Mouse (Mus musculus) gonadal fat pad, adult 2 months (tissue): Measurements from ENCODE around the gene Ptpn9. TPM values are rescaled to one million over a fixed set of nuclear protein-coding genes. Genes with fewer than 3 reads are reported as not detected.
A peak's percentile ranks its signal among the peaks of the same experiment; 100 is the strongest.
"Not testable (repeated sequence)": the region's sequence is repeated elsewhere in the genome, so short reads cannot be mapped to it uniquely, and the experiment has no call there.

Source experiments
- DNase-seq: peaks from one replicate; pipeline ENCODE4 v3.0.0-alpha.2; 2012; ENCODE audit warnings: low read depth
- polyA plus RNA-seq: library from polyadenylated mRNA; depleted of rRNA; stranded (reverse); fragments of >200 nt; gene quantifications from 2 replicates; pipeline ENCODE4 v1.2.3, GENCODE M21; 2012; rRNA removed

Gene Ptpn9
- 29.9 and 33.6 TPM in 2 replicates for polyA plus RNA-seq

DNA sequence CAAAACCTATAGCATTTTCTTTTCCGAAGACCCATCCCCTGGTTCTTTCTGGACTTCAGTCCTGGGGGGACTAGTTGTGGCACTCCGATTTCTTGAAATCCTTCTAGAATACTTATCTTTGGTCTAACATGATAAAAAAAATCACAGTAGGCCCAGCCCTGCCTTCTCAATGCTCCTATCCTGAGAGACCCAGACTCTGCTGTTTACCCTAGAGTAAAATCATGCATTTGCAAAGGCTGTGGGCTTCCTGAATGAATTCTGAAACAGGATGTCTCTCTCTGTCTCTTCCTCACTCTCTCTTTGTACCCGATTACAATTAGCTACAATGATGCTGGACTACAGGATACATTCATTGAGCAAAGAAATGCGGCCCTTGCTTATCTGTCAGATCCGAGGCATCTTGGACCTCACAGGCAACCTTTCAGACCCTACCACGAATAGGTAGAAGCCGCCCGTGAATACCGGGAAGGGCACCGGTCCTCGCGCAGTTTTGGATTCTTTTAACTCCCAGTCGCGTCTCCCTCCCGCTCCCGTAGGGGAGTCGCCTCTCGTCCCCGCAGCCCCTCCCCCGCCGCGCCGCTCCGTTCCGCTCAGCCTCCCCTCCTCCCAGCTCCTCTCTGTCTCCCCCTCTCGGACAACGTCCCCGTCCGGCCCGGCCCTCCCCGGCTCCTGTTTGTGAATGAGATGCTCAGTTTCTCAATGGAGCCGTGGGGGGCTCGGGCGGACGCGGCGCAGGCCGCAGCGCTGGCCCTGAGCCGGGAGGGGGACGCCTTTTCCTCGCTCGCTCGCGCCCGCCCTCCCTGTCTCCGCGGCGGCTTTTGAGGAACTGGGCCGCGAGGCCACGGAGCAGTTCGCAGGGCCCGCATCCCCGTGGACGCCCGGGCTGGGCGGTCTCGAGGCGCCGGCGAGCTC is at the start of gene Ptpn9:
TSS of gene Ptpn9 (plus strand) at position 638 of the 912 bp plus-strand sequence.
- no peak for DNase-seq

DNA sequence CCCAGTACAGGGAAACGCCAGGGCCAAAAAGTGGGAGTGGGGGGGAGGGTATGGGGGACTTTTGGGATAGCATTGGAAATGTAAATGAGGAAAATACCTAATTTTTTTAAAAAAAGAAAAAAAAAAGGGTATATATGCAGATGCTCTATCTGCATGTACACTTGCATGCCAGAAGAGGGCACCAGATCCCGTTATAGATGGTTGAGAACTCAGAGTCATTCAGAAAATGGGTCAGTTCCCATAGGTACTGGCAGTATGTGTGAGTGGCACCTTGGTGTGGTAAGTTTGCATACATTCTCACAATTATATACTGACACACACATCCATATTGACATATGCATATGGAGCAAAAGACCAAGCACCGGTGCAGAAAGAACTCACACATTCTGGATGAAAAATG is 47.2 kb upstream of the Ptpn9 start:
- DNase-seq, result not testable (repeated sequence)

DNA sequence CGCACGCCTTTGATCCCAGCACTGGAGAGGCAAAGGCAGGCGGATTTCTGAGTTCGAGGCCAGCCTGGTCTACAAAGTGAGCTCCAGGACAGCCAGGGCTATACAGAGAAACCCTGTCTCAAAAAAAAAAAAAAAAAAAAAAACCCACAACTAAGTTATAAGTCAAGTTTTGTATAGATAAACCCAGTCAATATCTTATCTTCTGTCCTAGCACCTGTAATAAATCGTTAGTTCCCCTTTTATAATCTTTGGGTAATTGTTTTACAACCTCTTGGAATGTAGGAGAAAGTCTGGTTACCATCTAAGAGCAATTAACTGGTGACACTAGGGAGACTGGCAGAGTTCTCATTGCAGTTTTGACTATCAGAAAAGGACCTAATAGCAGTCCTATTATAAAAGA is 46.0 kb upstream of the Ptpn9 start:
- DNase-seq, result not testable (repeated sequence)

DNA sequence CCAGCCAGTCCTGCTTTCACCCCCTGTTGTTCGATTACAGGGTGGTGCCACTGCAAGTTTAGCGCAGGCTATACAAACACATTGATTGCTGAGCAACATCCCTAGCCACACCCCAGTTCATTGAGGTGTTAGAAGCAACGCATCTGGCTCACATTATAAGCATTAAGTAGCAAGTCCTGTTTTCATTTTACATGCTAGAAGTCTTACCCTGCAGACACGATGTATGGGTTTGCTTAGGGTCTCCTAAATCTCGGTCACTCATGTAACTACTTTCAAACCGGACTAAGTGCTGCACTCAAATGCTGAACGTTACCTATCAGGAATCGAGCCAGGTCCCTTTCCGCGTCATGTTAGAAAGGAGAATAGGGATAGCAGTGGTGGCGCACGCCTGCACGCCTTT is 45.0 kb upstream of the Ptpn9 start:
- no peak for DNase-seq

DNA sequence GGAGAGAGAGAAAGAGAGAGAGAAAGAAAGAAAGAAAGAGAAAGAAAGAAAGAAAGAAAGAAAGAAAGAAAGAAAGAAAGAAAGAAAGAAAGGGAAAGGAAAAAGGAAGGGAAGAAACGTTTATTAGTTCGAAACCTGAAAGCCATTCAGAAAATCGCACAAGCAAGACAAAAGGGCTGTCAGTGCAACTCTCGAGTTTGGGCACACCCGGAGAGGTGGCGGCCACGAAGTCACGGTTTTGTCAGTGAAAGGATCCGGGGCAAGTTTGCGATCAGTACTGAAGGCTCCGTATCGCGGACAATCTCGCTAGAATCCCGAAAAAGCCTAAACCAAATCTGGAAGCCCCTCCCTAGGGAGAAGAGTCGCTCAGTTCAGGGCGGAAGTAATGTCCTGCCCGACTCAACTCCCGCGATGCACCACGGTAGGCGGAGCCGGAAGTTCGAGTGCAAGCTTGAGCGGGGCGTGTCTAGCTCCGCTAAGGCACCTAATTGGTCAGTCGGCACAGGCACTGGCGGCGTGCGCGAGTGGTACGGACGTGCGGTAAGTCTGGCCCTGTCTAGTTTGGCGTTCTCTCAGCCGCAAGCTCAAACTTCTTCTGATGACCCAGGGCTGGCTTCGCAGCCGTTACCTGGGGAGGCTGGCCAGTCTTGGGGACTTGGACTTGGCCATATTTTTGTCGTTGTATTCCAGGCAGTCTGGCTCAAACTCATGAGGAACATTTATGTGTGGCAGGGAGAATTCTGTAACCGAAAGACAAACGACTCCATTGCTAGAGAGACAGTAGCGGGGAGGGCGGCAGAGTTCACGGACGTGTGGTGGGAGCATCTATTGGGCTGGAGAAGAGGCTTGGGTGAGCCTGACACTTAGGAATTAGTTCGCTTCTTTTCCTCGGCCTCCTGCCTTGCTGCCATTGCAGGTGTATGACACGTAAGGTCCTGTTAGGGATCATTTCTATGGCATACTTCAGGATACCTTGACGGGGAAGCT is 44.0 kb upstream of the Ptpn9 start, which contains the start of gene Snupn:
TSS of gene Snupn (plus strand) at position 465 of the 987 bp plus-strand sequence.
- DNase-seq, result peak; percentile 89

DNA sequence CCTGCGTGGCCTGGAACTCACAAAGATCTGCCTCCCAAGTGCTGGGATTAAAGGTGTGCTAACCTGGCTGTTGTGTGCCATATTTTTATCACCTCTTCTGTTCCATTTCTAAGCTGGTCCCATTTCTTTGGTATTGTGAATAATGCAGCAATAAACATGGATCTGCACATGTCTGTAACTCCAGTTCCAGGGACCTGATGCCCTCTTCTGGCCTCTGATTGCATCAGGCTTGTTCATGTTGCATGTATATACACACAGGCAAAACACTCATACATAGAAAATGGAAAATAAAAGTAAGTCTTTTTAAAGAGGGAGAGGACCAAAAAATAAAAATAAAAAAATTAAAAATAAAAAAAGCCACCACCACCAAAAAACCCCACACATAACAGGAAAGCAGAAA is 41.2 kb upstream of the Ptpn9 start:
- DNase-seq, result no peak

DNA sequence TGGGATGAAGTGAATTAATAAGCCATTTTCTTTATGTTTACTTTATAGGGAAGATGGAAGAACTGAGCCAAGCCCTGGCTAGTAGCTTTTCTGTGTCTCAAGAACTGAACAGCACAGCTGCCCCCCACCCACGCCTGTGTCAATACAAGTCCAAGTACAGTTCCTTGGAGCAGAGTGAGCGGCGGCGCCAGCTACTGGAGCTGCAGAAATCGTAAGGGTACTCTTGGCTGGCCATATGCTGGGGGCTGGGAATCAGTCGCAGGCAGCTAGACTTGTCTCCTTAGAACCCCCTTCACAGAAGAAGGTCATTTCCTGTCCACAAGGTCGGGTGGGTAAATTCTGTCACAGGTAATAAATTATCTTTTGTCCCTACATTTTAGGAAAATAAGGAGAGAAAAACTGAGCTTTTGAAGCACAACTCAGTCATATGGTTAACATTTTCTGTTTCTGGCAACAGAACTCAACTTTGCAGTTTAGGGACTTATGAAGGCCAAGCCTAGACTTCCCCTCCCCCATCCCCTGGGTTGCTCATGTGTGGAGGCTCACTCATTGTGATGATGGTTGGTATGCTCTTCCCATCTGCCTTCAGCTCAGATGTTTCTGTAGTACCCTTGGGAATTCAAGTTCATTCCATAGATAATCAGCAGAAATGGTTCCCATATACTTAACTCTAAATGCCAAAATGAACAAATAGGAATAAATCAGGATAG is 37.6 kb upstream of the Ptpn9 start:
- DNase-seq, result no peak

DNA sequence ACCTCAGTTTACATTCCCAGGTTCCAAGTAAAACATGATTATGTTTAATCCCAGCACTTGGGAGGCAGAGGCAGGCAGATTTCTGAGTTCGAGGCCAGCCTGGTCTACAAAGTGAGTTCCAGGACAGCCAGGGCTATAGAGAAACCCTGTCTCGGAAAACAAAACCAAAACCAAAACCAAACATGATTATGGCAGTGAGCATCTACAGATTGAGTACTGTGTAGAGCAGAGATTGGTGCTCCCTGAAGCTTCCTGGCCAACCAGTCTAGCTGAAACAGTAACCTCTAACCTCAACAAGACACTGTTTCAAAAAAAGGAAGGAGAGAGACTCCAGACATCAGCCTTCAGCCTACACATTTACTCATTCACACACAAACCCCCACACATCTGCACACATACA is 36.0 kb upstream of the Ptpn9 start:
- DNase-seq, result no peak

DNA sequence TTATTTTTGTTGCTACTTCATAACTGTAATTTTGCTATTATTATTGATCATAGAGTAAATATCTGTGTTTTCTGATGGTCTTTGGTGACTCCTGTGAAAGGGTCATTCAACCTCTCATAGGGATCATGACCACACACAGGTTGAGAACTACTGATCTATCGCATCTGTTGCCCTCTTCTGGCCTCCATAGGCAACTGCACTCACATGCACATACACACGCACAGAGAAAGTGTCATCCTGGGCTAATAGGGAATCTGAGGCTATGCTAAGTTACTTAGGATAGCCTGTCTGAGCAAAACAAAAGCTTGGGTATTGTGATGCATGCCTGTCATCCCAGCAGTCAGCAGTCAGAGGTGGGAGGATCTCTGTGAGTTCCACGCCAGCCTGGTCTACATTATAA is 33.1 kb upstream of the Ptpn9 start:
- DNase-seq, result no peak

DNA sequence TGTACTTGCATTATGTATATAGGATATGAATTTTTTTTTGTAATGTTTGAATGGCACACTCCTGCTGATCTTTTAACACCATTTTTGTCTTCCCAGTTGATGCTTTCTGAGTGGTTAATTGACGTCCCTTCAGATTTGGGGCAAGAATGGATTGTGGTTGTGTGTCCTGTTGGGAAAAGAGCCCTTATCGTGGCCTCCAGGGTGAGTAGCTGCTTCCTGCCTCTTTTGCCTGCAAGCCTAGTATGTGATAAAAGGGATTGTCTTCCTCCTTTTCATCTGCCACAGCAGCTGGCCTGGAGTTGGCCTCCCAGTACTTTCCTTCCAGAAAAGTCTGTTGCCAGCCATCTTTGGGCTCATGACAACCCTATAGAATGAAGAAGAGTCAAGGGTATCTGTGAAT is 24.6 kb upstream of the Ptpn9 start:
- no peak for DNase-seq

DNA sequence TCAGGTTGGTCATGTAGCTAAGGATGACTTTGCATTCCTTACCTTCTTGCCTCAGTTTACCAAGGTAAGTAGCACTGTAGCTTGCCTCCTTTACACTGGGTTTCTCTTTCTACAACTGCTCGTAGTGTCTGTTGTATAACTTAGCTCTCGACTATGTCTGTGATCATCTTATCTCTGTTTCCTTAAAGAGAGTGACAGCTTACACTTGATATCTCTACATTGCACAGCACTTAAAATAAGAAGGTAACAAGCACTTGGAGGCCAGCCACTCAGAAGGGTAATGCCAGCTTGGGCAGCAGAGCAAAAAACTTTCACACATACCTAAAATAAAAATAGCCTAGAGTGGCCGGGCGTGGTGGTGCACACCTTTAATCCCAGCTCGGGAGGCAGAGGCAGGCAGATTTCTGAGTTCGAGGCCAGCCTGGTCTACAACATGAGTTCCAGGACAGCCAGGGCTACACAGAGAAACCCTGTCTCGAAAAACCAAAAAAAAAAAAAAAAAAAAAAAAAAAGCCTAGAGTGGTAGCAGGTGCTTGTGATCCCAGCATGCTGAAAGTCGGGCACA is 20.7 kb upstream of the Ptpn9 start:
- DNase-seq, result no peak

DNA sequence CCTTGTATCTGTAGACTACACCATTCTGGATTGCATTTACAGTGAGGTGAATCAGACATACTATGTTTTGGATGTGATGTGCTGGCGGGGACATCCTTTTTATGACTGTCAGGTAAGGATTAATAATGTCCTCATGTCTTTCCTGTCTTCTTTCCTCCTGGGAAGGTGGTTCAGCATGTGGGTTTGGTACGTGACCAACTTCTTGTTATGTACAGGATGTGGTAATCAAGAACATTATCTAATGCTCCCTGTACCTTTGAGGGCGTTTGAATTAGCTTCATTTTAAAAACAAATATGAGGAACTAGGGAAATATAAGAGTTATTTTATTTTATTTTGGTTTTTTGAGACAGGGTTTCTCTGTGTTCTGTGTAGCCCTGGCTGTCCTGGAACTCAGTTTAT is 19.5 kb upstream of the Ptpn9 start:
- DNase-seq, result no peak

DNA sequence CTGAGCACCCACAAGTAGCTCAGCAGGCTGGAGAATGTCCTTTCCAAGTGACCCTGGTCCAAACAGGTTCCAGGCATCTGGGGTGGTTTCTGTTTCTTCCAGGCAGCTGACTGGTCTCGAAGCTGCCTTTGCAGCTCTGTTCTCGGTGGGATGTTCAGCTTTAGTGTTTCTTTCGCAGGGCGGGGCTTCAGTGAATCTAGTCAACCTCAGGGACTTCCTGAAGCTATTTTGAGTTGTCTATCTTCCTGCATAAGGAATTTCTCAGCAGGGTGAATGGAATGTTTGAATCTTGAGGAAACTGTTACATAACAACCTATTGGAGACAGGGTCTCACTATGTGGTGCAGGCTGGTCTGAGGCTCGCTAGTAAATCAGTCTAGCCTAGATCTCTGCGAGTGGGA is 14.5 kb upstream of the Ptpn9 start:
- DNase-seq, result no peak

DNA sequence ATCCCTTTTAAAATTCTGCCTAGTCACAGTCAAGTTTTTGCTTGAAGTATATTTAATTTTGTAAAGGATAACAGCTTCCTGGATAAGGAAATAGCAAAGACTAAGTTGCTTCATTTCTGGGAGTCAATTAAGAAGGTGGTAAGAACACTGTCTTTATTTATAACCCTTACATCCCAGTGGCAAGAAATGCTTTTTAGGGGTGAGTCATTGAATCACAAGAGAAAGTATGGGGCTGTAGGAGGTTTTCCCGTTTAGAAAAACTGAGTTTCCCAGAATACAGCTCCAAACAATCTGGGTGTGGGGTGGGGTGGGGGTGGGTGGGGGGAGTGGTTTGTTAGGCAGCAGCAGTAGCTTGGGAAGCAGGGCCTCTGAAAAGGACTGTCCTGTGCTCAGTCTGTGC is 13.2 kb upstream of the Ptpn9 start:
- DNase-seq, result no peak

DNA sequence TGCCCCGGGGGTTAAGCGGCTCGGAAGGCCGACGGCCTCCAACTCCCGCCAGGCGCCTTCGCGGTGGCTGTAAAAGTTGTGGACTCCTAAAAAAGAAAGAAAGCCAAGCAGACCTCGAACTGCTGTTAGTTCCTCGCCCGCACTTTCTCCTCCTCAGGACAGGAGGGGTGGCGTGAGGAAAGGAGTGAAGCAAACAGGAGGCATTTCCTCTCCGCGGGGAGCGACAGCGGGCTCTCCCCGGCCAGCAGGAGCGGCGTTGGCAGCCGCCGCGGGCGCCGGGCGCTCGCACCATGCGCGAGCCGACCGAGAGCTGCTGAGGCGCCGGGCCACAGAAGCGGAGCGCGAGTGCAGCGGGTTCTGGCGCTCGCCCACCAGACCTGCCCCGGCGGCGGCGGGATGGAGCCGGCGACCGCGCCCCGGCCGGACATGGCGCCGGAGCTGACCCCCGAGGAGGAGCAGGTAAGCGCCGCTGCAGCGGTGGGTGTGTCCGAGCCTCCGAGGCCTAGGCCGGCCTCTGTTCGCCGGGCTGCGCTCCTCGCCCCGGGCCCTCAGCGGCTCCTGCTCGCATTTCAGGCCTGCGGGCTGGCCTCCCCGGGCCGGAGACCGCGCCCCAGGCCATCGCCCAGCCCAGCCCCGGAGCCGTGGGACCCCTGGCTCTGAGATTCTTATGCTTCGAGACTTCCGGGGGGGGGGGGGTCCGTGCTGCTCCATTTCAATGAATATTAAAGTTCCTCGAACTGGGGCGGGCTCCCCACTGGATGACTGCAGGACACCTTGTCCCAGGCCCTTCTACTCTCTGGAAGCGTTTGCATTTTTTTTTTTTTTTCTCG is 690 bp downstream of the Ptpn9 start:
- no peak for DNase-seq

DNA sequence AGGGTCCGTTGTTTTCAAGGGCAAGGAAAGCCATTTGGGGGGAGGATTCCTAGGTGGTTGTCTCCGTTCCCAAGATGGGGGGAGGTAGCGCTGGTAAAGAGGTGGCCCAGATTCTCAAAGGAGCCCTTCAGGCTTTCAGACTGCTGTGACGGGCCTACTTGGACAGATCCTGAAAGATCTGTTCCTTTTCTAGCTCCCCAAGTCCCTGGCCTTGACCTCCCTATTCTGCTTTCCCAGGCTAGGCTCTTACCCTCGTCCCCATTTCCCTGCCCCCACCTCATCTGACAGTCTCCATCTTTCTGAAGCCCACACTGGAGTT is 1.3 kb downstream of the Ptpn9 start:
- DNase-seq, result no peak

DNA sequence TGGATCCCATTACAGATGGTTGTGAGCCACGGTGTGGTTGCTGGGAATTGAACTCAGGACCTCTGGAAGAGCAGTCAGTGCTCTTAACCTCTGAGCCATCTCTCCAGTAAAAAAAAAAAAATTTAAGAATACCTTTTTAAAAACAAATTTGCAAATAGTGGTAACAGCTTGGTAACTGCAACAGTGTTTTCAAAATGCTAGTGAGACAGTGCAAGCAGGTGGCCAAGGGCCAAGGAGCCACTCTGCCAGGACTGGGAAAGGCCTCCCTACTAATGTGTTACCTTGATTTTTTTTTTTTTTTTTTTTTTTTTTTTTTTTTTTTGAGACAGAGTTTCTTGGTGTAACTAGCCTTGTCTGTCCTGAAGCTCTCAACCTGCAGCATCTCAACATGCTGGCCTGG is 2.5 kb downstream of the Ptpn9 start:
- not testable (repeated sequence) for DNase-seq

DNA sequence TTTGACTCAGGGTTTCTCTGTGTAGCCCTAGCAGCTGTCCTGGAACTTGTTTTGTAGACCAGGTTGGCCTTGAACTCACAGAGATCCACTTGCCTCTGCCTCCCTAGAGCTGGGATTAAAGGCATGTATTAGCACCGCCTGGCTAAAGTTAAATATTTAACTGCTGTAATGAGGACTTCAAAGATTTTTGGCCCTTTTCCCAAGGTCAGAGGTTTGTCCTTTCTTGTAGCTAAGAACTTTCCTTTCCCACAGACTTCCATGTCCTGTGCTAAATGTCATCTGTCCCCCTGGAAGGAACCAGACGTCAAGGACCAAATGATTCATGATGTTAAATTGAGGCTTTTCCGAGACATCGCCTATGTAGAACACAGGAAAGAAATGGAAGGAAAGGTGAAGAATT is 8.3 kb downstream of the Ptpn9 start:
- DNase-seq, result no peak

DNA sequence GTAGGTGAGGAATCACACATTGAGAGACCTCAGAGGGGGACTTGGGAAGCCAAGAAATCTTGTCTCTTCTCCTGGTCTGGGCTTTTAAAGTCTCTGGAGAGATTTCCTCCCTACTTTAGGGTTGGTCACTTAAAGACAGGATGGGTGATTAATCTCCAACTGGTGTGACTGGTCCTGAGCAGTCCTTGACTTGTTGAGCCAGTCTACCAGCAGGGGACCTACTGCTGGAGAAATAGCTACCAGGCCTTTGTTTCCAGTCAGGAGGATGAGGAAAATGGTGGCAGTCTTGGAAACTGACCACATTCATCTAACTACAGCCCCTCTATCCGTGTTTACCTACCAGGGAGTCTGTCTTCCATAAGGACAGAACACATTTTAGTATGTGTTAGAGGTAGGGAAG is 17.7 kb downstream of the Ptpn9 start:
- DNase-seq, result no peak

DNA sequence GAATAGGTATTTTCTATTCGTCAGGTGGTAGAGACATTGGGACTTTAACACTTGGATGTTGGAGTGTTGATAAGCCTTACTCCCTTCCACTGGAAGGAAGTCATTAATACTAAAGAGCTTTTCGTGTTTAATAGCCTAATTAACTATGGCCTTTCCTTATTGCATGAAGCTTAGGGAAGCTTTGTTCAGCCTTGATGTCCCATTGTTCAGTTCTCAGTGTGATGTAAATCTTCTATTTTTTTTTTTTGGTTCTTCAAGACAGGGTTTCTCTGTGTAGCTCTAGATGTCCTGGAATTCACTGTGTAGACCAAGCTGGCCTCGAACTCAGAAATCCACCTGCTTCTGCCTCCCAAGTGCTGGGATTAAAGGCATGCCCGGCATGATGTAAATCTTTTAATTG is 18.2 kb downstream of the Ptpn9 start:
- DNase-seq, result no peak

DNA sequence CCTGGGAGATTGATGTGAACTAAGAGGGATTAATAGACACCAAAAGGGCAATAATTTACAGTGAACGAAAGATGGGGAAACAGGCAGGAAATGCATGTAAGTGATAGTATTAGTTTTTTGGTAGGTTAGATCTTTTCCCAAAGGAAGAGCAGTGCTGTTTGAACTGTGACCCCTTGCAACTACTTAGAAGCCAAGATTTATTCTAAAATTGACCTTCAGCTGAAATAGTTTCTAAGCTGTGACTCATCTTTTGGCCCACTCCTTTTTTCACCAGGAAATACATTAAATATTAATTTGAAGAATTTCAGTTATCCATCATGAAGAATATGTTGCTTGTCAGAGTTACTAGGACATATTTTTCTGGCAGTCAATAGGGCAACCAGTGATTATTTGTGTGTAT is 19.0 kb downstream of the Ptpn9 start:
- DNase-seq, result no peak
